Mouse (Mus musculus) heart, adult 9 months (tissue): ENCODE measurements around the gene Antxr1.

ENCODE experiments used
- DNase-seq, 2 experiments: peaks; one replicate each; pipeline ENCODE4 v3.0.0; 2022; ENCODE audit warnings: low spot score in 2 of 2

The Antxr1 gene

GRCm38 (mm10) chr6:87250701-87251100, 84.9 kb downstream of the Antxr1 start:
- DNase-seq, result no peak

- DNase-seq, result no peak
Observed at GRCm38 (mm10) chr6:87248226-87248834, 87.3 kb downstream of the Antxr1 start.

GRCm38 (mm10) chr6:87244117-87245100, 91.2 kb downstream of the Antxr1 start:
- no peak for DNase-seq

DNA sequence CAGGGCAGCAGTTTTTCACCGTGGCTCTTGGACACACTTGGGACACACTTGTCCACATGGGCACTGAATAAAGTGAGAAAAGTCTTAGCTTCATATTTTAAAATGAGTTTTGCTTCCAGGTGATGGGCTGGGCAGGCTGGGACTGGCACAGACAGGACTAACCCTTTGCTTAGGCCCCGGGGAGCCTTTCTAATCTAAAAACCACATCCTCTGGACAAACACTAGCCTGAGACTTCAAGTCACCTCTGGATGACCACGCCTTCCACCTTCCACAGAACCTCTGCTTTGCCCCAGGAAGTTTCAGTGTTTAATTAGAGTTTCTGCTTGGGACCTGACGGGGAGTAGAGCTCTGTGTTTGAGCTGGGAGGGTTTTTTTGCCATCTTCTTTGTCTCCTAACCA, 98.4 kb downstream of the Antxr1 start:
- no peak for DNase-seq

DNA sequence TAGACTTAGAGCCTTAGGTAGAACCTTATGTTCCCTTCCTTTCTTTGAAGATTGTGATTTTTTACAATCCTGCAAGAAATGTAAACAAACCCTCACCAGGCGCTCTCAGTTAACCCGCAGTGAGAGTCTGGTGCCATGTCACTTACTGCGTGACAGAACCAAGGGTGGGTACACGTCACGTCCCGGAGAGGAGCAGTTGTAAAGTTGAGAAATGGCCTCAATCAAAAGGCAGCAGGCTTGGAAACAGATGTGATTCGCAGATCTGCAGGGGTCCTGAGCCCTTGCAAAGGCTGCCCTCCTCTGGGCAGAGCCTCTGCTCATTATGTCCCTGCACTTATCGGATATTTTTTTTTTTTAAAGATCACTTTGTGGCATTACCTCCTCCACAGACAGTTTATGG, 99.6 kb downstream of the Antxr1 start:
- DNase-seq, result no peak

GRCm38 (mm10) chr6:87233111-87233510, 102.5 kb downstream of the Antxr1 start:
- DNase-seq, result no peak

DNA sequence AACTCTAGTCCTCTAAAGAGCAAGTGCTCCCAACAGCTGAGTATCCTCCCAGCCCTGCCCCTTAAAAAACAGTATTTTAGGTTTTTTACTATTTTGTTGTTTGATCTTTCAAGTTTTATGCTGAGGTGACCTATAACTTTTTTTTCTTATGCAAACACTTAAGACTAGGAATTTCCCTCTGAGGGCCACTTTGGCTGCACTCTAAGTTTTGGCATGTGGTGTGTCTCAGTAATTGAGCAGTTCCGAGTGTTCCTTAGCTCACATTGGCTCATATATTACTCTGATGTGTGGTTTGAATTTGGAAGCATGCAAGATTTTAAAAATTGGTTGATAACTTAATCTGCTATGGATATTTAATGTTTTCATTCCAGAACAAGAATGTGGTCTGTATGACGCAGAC, 105.6 kb downstream of the Antxr1 start:
- no peak for DNase-seq

DNA sequence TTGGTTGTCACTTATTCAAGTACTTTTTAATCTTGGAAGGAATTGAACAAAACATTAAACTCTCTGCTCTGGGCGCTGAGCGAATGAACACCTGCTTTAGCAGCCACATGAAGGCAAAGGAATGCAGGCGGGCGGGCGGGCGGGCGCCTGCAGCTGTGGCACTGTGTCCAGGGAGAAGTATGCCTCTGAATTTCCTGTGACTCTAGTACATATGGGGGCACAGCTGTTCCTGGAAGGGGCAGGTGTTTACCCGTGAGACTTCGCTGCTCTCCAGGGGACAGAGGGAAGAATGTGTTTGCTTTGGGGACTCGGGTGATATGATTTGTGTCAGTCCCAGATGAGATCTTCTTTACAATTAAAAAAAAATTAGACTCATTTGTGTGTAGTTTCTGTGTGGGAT, 107.7 kb downstream of the Antxr1 start:
- no peak for DNase-seq

DNA sequence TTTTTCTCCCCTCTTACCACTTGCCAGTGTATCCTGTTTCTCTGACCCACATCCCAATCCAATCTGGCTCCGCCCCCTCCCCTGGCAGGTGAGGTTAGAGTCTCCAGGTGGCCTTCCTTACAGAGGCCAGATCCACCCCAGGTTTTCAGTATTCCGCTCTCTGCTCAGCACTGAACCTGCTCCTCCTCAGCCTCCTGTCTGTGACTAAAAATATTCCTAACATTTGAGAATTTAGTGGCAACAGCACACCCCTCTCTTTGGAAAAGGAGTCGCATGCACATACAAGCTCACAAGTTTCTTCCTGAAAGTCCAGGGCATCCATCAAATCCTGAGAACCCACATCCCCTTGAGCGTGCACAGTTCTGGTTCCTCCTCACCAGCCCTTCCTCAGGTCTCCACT, 109.3 kb downstream of the Antxr1 start:
- no peak for DNase-seq

DNA sequence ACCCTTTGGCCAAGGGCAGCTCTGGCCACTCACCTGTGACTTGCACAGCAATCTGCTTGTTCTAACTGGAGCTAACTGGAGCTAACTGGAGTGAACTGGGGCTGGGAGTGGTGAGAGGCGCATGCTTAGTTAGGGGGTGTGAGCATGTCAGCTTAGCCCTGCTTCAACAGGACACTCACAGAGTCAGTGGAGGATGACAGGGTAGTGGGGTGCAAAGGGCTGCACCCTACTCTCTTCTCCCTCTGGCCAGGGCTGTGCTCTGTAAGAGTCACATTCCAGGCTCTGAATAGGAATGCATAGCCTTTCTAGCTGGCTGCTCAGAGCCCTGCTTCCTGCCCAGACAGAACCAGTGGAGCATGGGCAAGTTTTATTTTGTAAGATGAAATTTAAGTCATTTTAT, 110.3 kb downstream of the Antxr1 start:
- no peak for DNase-seq

GRCm38 (mm10) chr6:87222854-87223631, 112.6 kb downstream of the Antxr1 start:
- no peak for DNase-seq

DNA sequence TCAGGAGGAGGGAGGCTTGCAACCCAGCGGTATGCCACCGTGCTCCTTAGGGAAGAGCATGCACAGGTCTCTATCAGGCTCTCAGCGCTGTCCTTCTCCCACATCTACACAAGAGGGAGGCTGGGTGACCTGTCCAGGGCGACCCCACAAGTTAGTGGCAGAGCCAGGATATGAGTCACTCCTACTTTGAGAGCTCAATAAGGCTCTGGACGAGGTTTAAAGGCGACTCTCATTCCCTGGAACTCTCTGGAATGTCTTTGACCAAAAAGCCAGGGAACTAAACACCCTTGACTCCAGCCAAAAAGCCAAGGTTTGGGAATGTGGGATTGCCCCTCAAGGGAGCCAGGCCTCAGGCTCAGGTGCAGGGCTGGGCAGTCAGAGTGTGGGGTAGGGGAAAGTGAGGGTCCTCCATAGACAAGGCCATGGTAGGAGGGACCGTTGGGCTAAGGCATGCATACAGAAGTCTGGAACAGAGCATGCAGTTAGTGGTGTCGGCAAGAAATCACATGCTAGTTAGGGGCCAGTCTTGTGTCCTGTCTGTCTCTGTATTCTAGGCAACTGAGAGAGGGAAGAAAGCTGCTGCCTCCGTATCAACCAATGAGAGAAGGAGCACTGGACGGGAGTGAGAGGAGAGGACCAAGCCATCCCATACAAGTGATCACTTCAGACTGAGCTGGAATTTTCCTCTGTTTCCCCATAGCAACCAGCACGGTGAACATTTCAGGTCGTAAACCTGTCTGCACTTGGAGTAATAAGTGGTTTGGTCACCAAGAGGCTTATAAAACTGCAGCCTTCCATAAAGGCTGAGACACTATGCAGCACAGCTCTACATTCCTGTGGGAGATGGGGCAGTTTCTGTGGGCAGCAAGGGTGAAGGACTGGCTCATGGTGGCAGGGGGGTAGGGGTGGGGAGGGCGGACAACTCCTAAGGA, 116.3 kb downstream of the Antxr1 start:
- DNase-seq, result no peak

- DNase-seq, result peak; percentile 38 to 59
Observed at GRCm38 (mm10) chr6:87216114-87216591, 119.5 kb downstream of the Antxr1 start.

DNA sequence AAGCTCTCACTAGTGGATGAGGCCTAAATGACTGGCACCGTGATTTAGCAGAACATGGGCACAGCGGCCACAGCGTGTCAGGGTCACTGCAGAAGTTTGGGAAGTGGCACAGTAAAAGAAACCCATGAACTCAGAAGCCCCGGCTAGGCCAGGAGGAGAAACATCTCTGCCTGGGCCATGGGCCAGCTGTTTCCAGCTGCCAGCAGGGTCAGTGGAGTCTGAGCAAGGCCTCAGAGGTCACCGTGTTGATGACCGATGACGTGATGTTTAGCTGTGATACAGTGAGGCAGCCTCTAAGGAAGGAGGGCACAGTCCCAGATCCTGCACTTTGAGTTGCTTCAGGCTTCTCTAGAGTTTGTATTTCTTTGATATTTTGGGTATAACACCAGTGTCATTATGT, 122.4 kb downstream of the Antxr1 start:
- DNase-seq, result peak; percentile 19 to 46

- no peak for DNase-seq
Observed at GRCm38 (mm10) chr6:87211551-87211950, 124.1 kb downstream of the Antxr1 start.

- peak; percentile 49 to 61 for DNase-seq
Observed at GRCm38 (mm10) chr6:87207373-87207982, 128.1 kb downstream of the Antxr1 start.

GRCm38 (mm10) chr6:87206790-87207189, 128.8 kb downstream of the Antxr1 start:
- no peak for DNase-seq

GRCm38 (mm10) chr6:87203467-87203866, 132.2 kb downstream of the Antxr1 start:
- no peak for DNase-seq

- DNase-seq, result no peak
Observed at GRCm38 (mm10) chr6:87203065-87203464, 132.6 kb downstream of the Antxr1 start.

GRCm38 (mm10) chr6:87202048-87202605, 133.5 kb downstream of the Antxr1 start:
- DNase-seq, result no peak
